Mouse (Mus musculus) MEL (cell line): ENCODE results near the gene Trpc4. TPM values are rescaled to one million over a fixed set of nuclear protein-coding genes. Genes with fewer than 3 reads are reported as not detected.

Experiments
- DNase-seq: peaks from one replicate; pipeline ENCODE4 v3.0.0; 2011; ENCODE audit warnings: low read depth, low spot score
- H3K27ac ChIP-seq: 2 replicates; pipeline ENCODE4 v1.5.1; 2012; ENCODE audit warnings: low read depth, mild to moderate bottlenecking, control low read depth, low read length, moderate library complexity; ENCODE audit not compliant: control insufficient read depth
- H3K27me3 ChIP-seq, 2 experiments: fragments of 150-350 bp in 1 of 2; sonication (generic) in 1 of 2; 2 replicates each; pipeline ENCODE4 v1.6.1; 2012; ENCODE audit warnings: low read length in 2 of 2, mild to moderate bottlenecking in 2 of 2, improper control_type of control experiment in 1 of 2, moderate library complexity in 1 of 2; ENCODE audit not compliant: insufficient read depth in 2 of 2, control insufficient read depth in 1 of 2
- H3K36me3 ChIP-seq, 2 experiments: 2 replicates each; pipeline ENCODE4 v1.6.1; 2012 to 2014; ENCODE audit warnings: low read length in 2 of 2, improper control_type of control experiment in 1 of 2, inconsistent platforms in 1 of 2, mild to moderate bottlenecking in 1 of 2; ENCODE audit not compliant: insufficient read depth in 2 of 2, control insufficient read depth in 1 of 2
- H3K4me1 ChIP-seq, 2 experiments: fragments of 150-350 bp in 1 of 2; sonication (generic) in 1 of 2; 2 replicates each; pipeline ENCODE4 v1.6.1; 2012; ENCODE audit warnings: low read length in 2 of 2, improper control_type of control experiment in 1 of 2, mild to moderate bottlenecking in 1 of 2; ENCODE audit not compliant: insufficient read depth in 2 of 2, control insufficient read depth in 1 of 2
- H3K4me3 ChIP-seq, 2 experiments: fragments of 150-350 bp in 1 of 2; sonication (generic) in 1 of 2; 2 replicates each; pipeline ENCODE4 v1.5.1; 2012; ENCODE audit warnings: low read depth in 2 of 2, low read length in 2 of 2, mild to moderate bottlenecking in 2 of 2, moderate library complexity in 2 of 2, control low read depth in 1 of 2, improper control_type of control experiment in 1 of 2; ENCODE audit not compliant: control insufficient read depth in 1 of 2, insufficient read depth in 1 of 2
- H3K79me2 ChIP-seq: 2 replicates; pipeline ENCODE4 v1.6.1; 2012; ENCODE audit warnings: mild to moderate bottlenecking, low read length, moderate library complexity; ENCODE audit not compliant: control insufficient read depth, poor library complexity, insufficient read depth
- H3K9ac ChIP-seq: 2 replicates; pipeline ENCODE4 v1.6.1; 2012; ENCODE audit warnings: low read depth, mild to moderate bottlenecking, control low read depth, low read length, moderate library complexity; ENCODE audit not compliant: control insufficient read depth, poor library complexity, severe bottlenecking
- H3K9me3 ChIP-seq: fragments of 150-350 bp; sonication (generic); replicated peaks from 2 replicates; pipeline ENCODE4 v1.6.1; 2012; ENCODE audit warnings: mild to moderate bottlenecking, low read length, improper control_type of control experiment, moderate library complexity; ENCODE audit not compliant: insufficient read depth
- BHLHE40 ChIP-seq: IDR thresholded peaks from 2 replicates; pipeline ENCODE4 v1.6.1; 2012; ENCODE audit warnings: low read depth, mild to moderate bottlenecking, inconsistent platforms, low read length, improper control_type of control experiment, borderline replicate concordance
- CHD1 ChIP-seq: IDR thresholded peaks from 2 replicates; pipeline ENCODE4 v1.6.1; 2012; ENCODE audit warnings: low read depth, mild to moderate bottlenecking, inconsistent platforms, low read length, improper control_type of control experiment
- CHD2 ChIP-seq: IDR thresholded peaks from 2 replicates; pipeline ENCODE4 v1.6.1; 2011; ENCODE audit warnings: low read length, improper control_type of control experiment
- CTCF ChIP-seq, 3 experiments: IDR thresholded peaks in 2 of 3; conservative IDR thresholded peaks in 1 of 3; 2 replicates each; pipeline ENCODE4 v1.5.1; 2011 to 2012; ENCODE audit warnings: low read length in 3 of 3, low read depth in 2 of 3, mild to moderate bottlenecking in 2 of 3, improper control_type of control experiment in 1 of 3, inconsistent platforms in 1 of 3, mixed read lengths in 1 of 3, moderate library complexity in 1 of 3; ENCODE audit not compliant: control insufficient read depth in 1 of 3, insufficient read depth in 1 of 3, poor library complexity in 1 of 3, severe bottlenecking in 1 of 3
- ELF1 ChIP-seq: IDR thresholded peaks from 2 replicates; pipeline ENCODE4 v1.6.1; 2014; ENCODE audit warnings: low read depth, mild to moderate bottlenecking, inconsistent platforms, low read length, improper control_type of control experiment, moderate library complexity
- EP300 ChIP-seq, 2 experiments: IDR thresholded peaks; 2 replicates each; pipeline ENCODE4 v1.6.1; 2011; ENCODE audit warnings: improper control_type of control experiment in 2 of 2, low read length in 2 of 2, low read depth in 1 of 2, mild to moderate bottlenecking in 1 of 2
- ETS1 ChIP-seq: IDR thresholded peaks from 2 replicates; pipeline ENCODE4 v1.6.1; 2012; ENCODE audit warnings: low read depth, mild to moderate bottlenecking, inconsistent platforms, low read length, improper control_type of control experiment, moderate library complexity
- HCFC1 ChIP-seq: IDR thresholded peaks from 2 replicates; pipeline ENCODE4 v1.6.1; 2012; ENCODE audit warnings: low read depth, mild to moderate bottlenecking, inconsistent platforms, low read length, improper control_type of control experiment, moderate library complexity
- MAFK ChIP-seq: IDR thresholded peaks from 2 replicates; pipeline ENCODE4 v1.6.1; 2011; ENCODE audit warnings: low read depth, mild to moderate bottlenecking, low read length, improper control_type of control experiment, borderline replicate concordance
- MAX ChIP-seq: IDR thresholded peaks from 2 replicates; pipeline ENCODE4 v1.6.1; 2011; ENCODE audit warnings: low read length, improper control_type of control experiment
- MAZ ChIP-seq: IDR thresholded peaks from 2 replicates; pipeline ENCODE4 v1.6.1; 2012; ENCODE audit warnings: low read depth, mild to moderate bottlenecking, inconsistent platforms, low read length, improper control_type of control experiment
- MEF2A ChIP-seq: IDR thresholded peaks from 2 replicates; pipeline ENCODE4 v1.6.1; 2014; ENCODE audit warnings: low read depth, mild to moderate bottlenecking, inconsistent platforms, low read length, improper control_type of control experiment; ENCODE audit not compliant: poor library complexity, insufficient replicate concordance, severe bottlenecking; ENCODE audit errors: extremely low read depth
- MXI1 ChIP-seq: IDR thresholded peaks from 2 replicates; pipeline ENCODE4 v1.6.1; 2011; ENCODE audit warnings: mild to moderate bottlenecking, low read depth, low read length, improper control_type of control experiment
- MYC ChIP-seq: IDR thresholded peaks from 2 replicates; pipeline ENCODE4 v1.6.1; 2011; ENCODE audit warnings: low read depth, mild to moderate bottlenecking, low read length, improper control_type of control experiment, moderate library complexity
- POLR2AphosphoS2 ChIP-seq: IDR thresholded peaks from 2 replicates; pipeline ENCODE4 v1.6.1; 2011; ENCODE audit warnings: low read length, improper control_type of control experiment
- POLR2AphosphoS5 ChIP-seq: IDR thresholded peaks from 2 replicates; pipeline ENCODE4 v1.6.1; 2012; ENCODE audit warnings: low read depth, borderline replicate concordance, mild to moderate bottlenecking, inconsistent platforms, low read length, moderate library complexity, mixed read lengths
- RAD21 ChIP-seq: IDR thresholded peaks from 2 replicates; pipeline ENCODE4 v1.6.1; 2011; ENCODE audit warnings: mild to moderate bottlenecking, low read depth, low read length, improper control_type of control experiment
- RCOR1 ChIP-seq: IDR thresholded peaks from 2 replicates; pipeline ENCODE4 v1.6.1; 2012; ENCODE audit warnings: low read depth, mild to moderate bottlenecking, inconsistent platforms, low read length, improper control_type of control experiment
- SMC3 ChIP-seq: IDR thresholded peaks from 2 replicates; pipeline ENCODE4 v1.6.1; 2011; ENCODE audit warnings: low read depth, low read length, improper control_type of control experiment
- TAL1 ChIP-seq: IDR thresholded peaks from 2 replicates; pipeline ENCODE4 v1.6.1; 2012; ENCODE audit warnings: mild to moderate bottlenecking, inconsistent platforms, low read length, moderate library complexity, mixed read lengths
- TBP ChIP-seq: IDR thresholded peaks from 2 replicates; pipeline ENCODE4 v1.8.0; 2011; ENCODE audit warnings: low read depth, low read length, improper control_type of control experiment
- UBTF ChIP-seq: IDR thresholded peaks from 2 replicates; pipeline ENCODE4 v1.6.1; 2012; ENCODE audit warnings: low read depth, mild to moderate bottlenecking, inconsistent platforms, low read length, improper control_type of control experiment, moderate library complexity, borderline replicate concordance; ENCODE audit not compliant: insufficient read depth
- USF1 ChIP-seq: IDR thresholded peaks from 2 replicates; pipeline ENCODE4 v1.6.1; 2014; ENCODE audit warnings: low read depth, mild to moderate bottlenecking, inconsistent platforms, low read length, improper control_type of control experiment, moderate library complexity
- USF2 ChIP-seq, 2 experiments: IDR thresholded peaks; 2 replicates each; pipeline ENCODE4 v1.6.1; 2011 to 2012; ENCODE audit warnings: improper control_type of control experiment in 2 of 2, low read length in 2 of 2, borderline replicate concordance in 1 of 2, inconsistent platforms in 1 of 2, low read depth in 1 of 2, mild to moderate bottlenecking in 1 of 2; ENCODE audit not compliant: insufficient read depth in 1 of 2
- ZC3H11A ChIP-seq: IDR thresholded peaks from 2 replicates; pipeline ENCODE4 v1.6.1; 2012; ENCODE audit warnings: low read depth, mild to moderate bottlenecking, inconsistent platforms, low read length, improper control_type of control experiment
- ZKSCAN1 ChIP-seq: IDR thresholded peaks from 2 replicates; pipeline ENCODE4 v1.6.1; 2012; ENCODE audit warnings: low read depth, mild to moderate bottlenecking, inconsistent platforms, low read length, improper control_type of control experiment, moderate library complexity
- ZMIZ1 ChIP-seq: IDR thresholded peaks from 2 replicates; pipeline ENCODE4 v1.6.1; 2012; ENCODE audit warnings: low read depth, mild to moderate bottlenecking, inconsistent platforms, low read length, improper control_type of control experiment, moderate library complexity
- ZNF384 ChIP-seq: IDR thresholded peaks from 2 replicates; pipeline ENCODE4 v1.6.1; 2012; ENCODE audit warnings: low read depth, mild to moderate bottlenecking, inconsistent platforms, low read length, improper control_type of control experiment
- polyA plus RNA-seq, 2 experiments: library from polyadenylated mRNA; stranded (reverse) in 1 of 2; unstranded in 1 of 2; fragments of >175 nt in 1 of 2; fragments of >200 nt in 1 of 2; gene quantifications; 2 replicates each; pipeline versions ENCODE4 v1.2.1 to v1.2.4; 2012; ENCODE audit warnings: low replicate concordance in 2 of 2, low read depth in 1 of 2; ENCODE audit not compliant: insufficient read length in 2 of 2, insufficient read depth in 1 of 2, missing spikeins in 1 of 2
- total RNA-seq: library from RNA; depleted of rRNA; stranded (reverse); fragments of 300-350 nt; gene quantifications from 2 replicates; pipeline ENCODE4 v1.2.3, GENCODE M21; 2012

Gene Trpc4
- total and polyA plus RNA-seq, 3 experiments = not detected

DNA sequence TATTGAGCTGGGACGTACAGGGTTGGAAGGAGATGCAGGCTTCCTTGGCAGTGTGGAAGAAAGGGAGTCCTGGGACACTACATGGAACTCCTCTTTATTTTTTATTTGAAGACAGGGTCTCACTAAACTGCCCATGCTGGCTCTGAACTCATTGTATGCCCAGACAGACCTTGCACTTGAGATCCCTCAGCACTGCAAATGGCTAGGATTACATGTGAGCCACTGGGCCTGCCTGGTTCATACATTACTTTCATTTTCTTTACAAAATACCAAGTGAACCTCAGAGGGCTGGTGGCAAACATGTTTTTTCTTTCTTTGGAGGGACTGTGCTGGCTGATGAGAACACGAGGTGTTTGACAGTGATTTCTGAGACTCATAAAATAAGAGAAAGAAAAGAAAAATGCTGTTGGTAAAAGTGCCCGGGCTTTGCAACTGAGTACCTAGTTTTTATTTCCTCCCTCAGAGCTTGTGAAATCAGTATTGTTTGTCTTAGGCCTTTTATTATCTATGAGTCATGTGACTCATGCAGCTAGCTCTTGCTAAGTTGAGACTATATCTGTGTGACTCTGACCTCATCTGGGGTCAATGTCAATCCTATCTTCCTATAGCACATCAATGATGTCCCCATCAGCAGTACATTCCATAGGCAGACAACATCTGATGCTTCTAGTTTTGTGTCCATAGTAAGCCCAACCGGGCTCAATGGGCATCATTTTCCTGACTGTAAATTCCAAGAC is 89.1 kb downstream of the Trpc4 start:
- DNase-seq = no peak
- H3K36me3 ChIP-seq = no peaks in the 10 kb centered on the region
- no peak overlapping the region for H3K4me3 ChIP-seq
- no peaks in the 10 kb centered on the region for H3K27me3 ChIP-seq
- no peak overlapping the region for H3K27ac ChIP-seq
- no peaks in the 10 kb centered on the region for H3K9me3 ChIP-seq
- no peak overlapping the region for H3K9ac ChIP-seq
- H3K79me2 ChIP-seq = no peaks in the 10 kb centered on the region
- no peaks in the 10 kb centered on the region for H3K4me1 ChIP-seq
- TF ChIP-seq USF2 (IDR thresholded peaks at IDR 0.05; ENCODE audit: borderline replicate concordance in 1 of 2, insufficient read depth in 1 of 2, low read depth in 1 of 2, low read length in 2 of 2) (no peak), USF1 (no peak), SMC3 (no peak), CTCF (IDR thresholded peaks at IDR 0.05 in 2 of 3, conservative IDR thresholded peaks at IDR 0.05 in 1 of 3; ENCODE audit: control insufficient read depth in 1 of 3, insufficient read depth in 1 of 3, low read depth in 2 of 3, low read length in 3 of 3, poor library complexity in 1 of 3, severe bottlenecking in 1 of 3) (no peak), POLR2AphosphoS5 (no peak), ZMIZ1 (no peak), CHD1 (no peak), TBP (no peak), ETS1 (no peak), MAZ (no peak), MAFK (no peak), MAX (no peak), POLR2AphosphoS2 (no peak), RAD21 (no peak), ZNF384 (no peak), CHD2 (no peak)

- Histone ChIP-seq H3K9me3 (no peaks in the 10 kb centered on the region), H3K27me3 (no peaks in the 10 kb centered on the region), H3K9ac (no peak overlapping the region), H3K36me3 (no peaks in the 10 kb centered on the region), H3K4me1 (no peaks in the 10 kb centered on the region), H3K79me2 (no peaks in the 10 kb centered on the region), H3K27ac (no peak overlapping the region), H3K4me3 (no peak overlapping the region)
- TF ChIP-seq HCFC1 (no peak), POLR2AphosphoS5 (no peak), UBTF (no peak), ZNF384 (no peak), TBP (no peak), ZKSCAN1 (no peak), TAL1 (no peak), SMC3 (no peak), MYC (no peak), USF1 (no peak), ELF1 (no peak), ZC3H11A (no peak), USF2 (IDR thresholded peaks at IDR 0.05; ENCODE audit: borderline replicate concordance in 1 of 2, insufficient read depth in 1 of 2, low read depth in 1 of 2, low read length in 2 of 2) (no peak), RCOR1 (no peak), BHLHE40 (no peak), MEF2A (no peak), MXI1 (no peak), EP300 (IDR thresholded peaks at IDR 0.05; ENCODE audit: low read depth in 1 of 2, low read length in 2 of 2) (no peak)
- DNase-seq = no peak
These were observed 90.6 kb downstream of the Trpc4 start for GRCm38 (mm10) chr3:54246416-54246815.
